ENCODE assay signal across 33 mouse cellular contexts in the genomic region with DNA sequence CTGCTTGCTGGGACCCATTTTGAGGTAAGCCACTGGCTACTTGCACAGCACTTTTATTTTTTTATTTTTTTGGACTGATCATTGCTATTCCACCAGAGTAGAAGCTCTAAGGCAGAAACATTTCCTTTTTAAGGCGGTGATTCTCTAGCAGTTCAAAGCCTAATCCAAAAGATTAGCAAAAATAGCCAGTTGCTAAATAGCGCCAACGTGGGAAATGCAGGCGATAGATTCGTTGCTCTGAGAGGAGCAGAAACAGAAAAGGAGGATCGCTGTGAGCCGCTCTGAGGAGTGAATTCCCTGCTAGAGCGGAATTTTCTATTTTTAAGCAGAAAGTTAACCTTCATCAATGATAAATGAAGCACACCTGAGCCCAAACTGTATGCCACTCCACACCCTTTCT. TPM values are rescaled to one million over a fixed set of nuclear protein-coding genes. Genes with fewer than 3 reads are reported as not detected.
DNase-seq lines count a peak whose midpoint lies in the region; ATAC-seq lines count a peak whose summit lies in the region.
"Had no signal": no experiment of that assay in that cellular context is flagged by ENCODE, and none has a peak within 500 bp of the region (broad histone marks: within the 10 kb centered on the region; RNA-seq: fewer than 3 reads in every experiment).

No protein-coding gene starts in this region.

- no peaks in the 10 kb centered on the region for H3K36me3 ChIP-seq in midbrain, embryonic 14.5 days (ENCODE audit: control insufficient read depth, insufficient read depth, low read length)
- H3K36me3 ChIP-seq in midbrain, embryonic 16.5 days (ENCODE audit: control insufficient read depth, insufficient read depth, low read length), result no peaks in the 10 kb centered on the region
- H3K36me3 ChIP-seq: embryonic facial prominence, embryonic 10.5 days; embryonic facial prominence, embryonic 15.5 days; forebrain, embryonic 12.5 days; hindbrain, embryonic 10.5 days; hindbrain, embryonic 15.5 days; limb, embryonic 10.5 days; limb, embryonic 15.5 days; liver, embryonic 13.5 days; midbrain, embryonic 12.5 days had no signal

- no peak overlapping the region for H3K4me2 ChIP-seq in midbrain, embryonic 14.5 days (ENCODE audit: low read length)
- no peak overlapping the region for H3K4me2 ChIP-seq in midbrain, embryonic 16.5 days (ENCODE audit: low read length)
- H3K4me2 ChIP-seq: embryonic facial prominence, embryonic 15.5 days; forebrain, embryonic 12.5 days; hindbrain, embryonic 15.5 days; limb, embryonic 15.5 days; liver, embryonic 13.5 days; midbrain, embryonic 12.5 days had no signal

- H3K9me3 ChIP-seq in midbrain, embryonic 14.5 days (ENCODE audit: control insufficient read depth, low read length), result no peaks in the 10 kb centered on the region
- no peaks in the 10 kb centered on the region for H3K9me3 ChIP-seq in midbrain, embryonic 16.5 days (replicated peaks; ENCODE audit: control insufficient read depth, low read length, poor library complexity, severe bottlenecking)
- H3K9me3 ChIP-seq: embryonic facial prominence, embryonic 10.5 days; embryonic facial prominence, embryonic 15.5 days; forebrain, embryonic 12.5 days; hindbrain, embryonic 15.5 days; limb, embryonic 10.5 days; limb, embryonic 15.5 days; liver, embryonic 13.5 days; midbrain, embryonic 12.5 days had no signal

- ATAC-seq in frontal cortex, adult (ENCODE audit: low TSS enrichment), result peak; percentile 58; the same call in 1 of the 2 replicates
- no peak for ATAC-seq in midbrain, embryonic 14.5 days (ENCODE audit: low FRiP score, low TSS enrichment)
- ATAC-seq in midbrain, embryonic 16.5 days, result no peak
- ATAC-seq: activated CD4-positive, CD25-positive, alpha-beta regulatory T cell, adult 4 months; forebrain, postnatal 0 days; inflammation-experienced regulatory T-cells, adult 6 months; lung, postnatal 0 days had no signal

- H3K9ac ChIP-seq in midbrain, embryonic 14.5 days (replicated peaks; ENCODE audit: low read length), result no peak overlapping the region
- no peak overlapping the region for H3K9ac ChIP-seq in midbrain, embryonic 16.5 days (ENCODE audit: low read depth, low read length)
- H3K9ac ChIP-seq: embryonic facial prominence, embryonic 15.5 days; forebrain, embryonic 12.5 days; forebrain, postnatal 0 days; hindbrain, embryonic 15.5 days; limb, embryonic 15.5 days; liver, embryonic 13.5 days; midbrain, embryonic 12.5 days had no signal

- H3K27me3 ChIP-seq in midbrain, embryonic 14.5 days (ENCODE audit: control insufficient read depth, insufficient read depth, low read length), result no peaks in the 10 kb centered on the region
- H3K27me3 ChIP-seq in midbrain, embryonic 16.5 days (ENCODE audit: control insufficient read depth, insufficient read depth, low read depth, low read length), result no peaks in the 10 kb centered on the region
- H3K27me3 ChIP-seq: CH12.LX; embryonic facial prominence, embryonic 15.5 days; forebrain, embryonic 12.5 days; hindbrain, embryonic 15.5 days; limb, embryonic 15.5 days; liver, embryonic 13.5 days; midbrain, embryonic 12.5 days had no signal

- no peak for DNase-seq in frontal cortex, postnatal 14 days (ENCODE audit: low spot score in 2 of 2)
- peak; percentile 36 to 44 for DNase-seq in heart, postnatal 10 days
- DNase-seq in heart, postnatal 14 days, result no peak
- peak; percentile 9 for DNase-seq in midbrain, embryonic 14.5 days
- DNase-seq in brain, adult 2 months (ENCODE audit: low read depth, low spot score), result peak; percentile 66
- DNase-seq in kidney, adult 18-20 months, result no peak
- DNase-seq: adrenal gland, adult 2 months; cerebellum, adult 8-10 months; cerebellum, postnatal 25 days; forebrain, postnatal 0 days; gastrocnemius, postnatal 36 days; kidney, adult 11 months; kidney, postnatal 36 days; liver, embryonic 13.5 days; lung, adult 18-20 months; lung, postnatal 4 days; thymus, adult 2 months; thymus, postnatal 36 days had no signal

- intact Hi-C loops in heart, postnatal 10 days (cut with DNase I), result no loop called here
- intact Hi-C loops in heart, postnatal 14 days (cut with DNase I), result no loop called here

- no peak overlapping the region for H3K4me3 ChIP-seq in midbrain, embryonic 14.5 days (replicated peaks; ENCODE audit: low read depth, low read length)
- no peak overlapping the region for H3K4me3 ChIP-seq in midbrain, embryonic 16.5 days (ENCODE audit: low read depth, low read length)
- H3K4me3 ChIP-seq: embryonic facial prominence, embryonic 10.5 days; embryonic facial prominence, embryonic 15.5 days; forebrain, embryonic 12.5 days; hindbrain, embryonic 10.5 days; hindbrain, embryonic 15.5 days; limb, embryonic 10.5 days; limb, embryonic 15.5 days; liver, embryonic 13.5 days; megakaryocyte, embryonic 14.5 days; midbrain, embryonic 12.5 days had no signal

- 81% methylated on average over 8 of the region's 8 CpGs for WGBS in midbrain, embryonic 14.5 days
- WGBS in midbrain, embryonic 16.5 days, result 69% methylated on average over 8 of the region's 8 CpGs

- H3K27ac ChIP-seq in midbrain, embryonic 14.5 days (replicated peaks; ENCODE audit: low read depth, low read length), result no peak overlapping the region
- no peak overlapping the region for H3K27ac ChIP-seq in midbrain, embryonic 16.5 days (ENCODE audit: low read length)
- H3K27ac ChIP-seq: embryonic facial prominence, embryonic 10.5 days; embryonic facial prominence, embryonic 15.5 days; forebrain, embryonic 12.5 days; hindbrain, embryonic 10.5 days; hindbrain, embryonic 15.5 days; limb, embryonic 10.5 days; limb, embryonic 15.5 days; liver, embryonic 13.5 days; midbrain, embryonic 12.5 days had no signal

- no peaks in the 10 kb centered on the region for H3K4me1 ChIP-seq in midbrain, embryonic 14.5 days (ENCODE audit: control insufficient read depth, insufficient read depth, low read length)
- no peaks in the 10 kb centered on the region for H3K4me1 ChIP-seq in midbrain, embryonic 16.5 days (ENCODE audit: control insufficient read depth, insufficient read depth, low read length)
- H3K4me1 ChIP-seq: embryonic facial prominence, embryonic 10.5 days; embryonic facial prominence, embryonic 15.5 days; forebrain, embryonic 12.5 days; hindbrain, embryonic 10.5 days; hindbrain, embryonic 15.5 days; limb, embryonic 10.5 days; limb, embryonic 15.5 days; liver, embryonic 13.5 days; midbrain, embryonic 12.5 days had no signal

RNA-seq across cellular contexts. Expression of a gene that starts 40.4 kb away (rescaled TPM):
- 100 to 1,000 TPM in 1 of 2 experiments, 10 to 100 TPM in 1; 87.2 to 125 TPM for total RNA-seq in heart, postnatal 10 days (2021)
- 10 to 100 TPM; 62.2 to 66.8 TPM for total RNA-seq in heart, postnatal 14 days (2021)
- 34.5 and 38.0 TPM in 2 replicates for polyA plus RNA-seq in midbrain, embryonic 14.5 days (2014; fragmentation: Nextera tagmentation; extraction: Ambion mirVana)
- polyA plus RNA-seq in midbrain, embryonic 16.5 days (2015; fragmentation: Nextera tagmentation; extraction: Ambion mirVana), result 40.2 and 40.7 TPM in 2 replicates

RNA-seq across cellular contexts. Expression of a gene that starts 54.0 kb away (rescaled TPM):
- 100 to 1,000 TPM; 314 to 339 TPM for total RNA-seq in heart, postnatal 10 days (2021)
- total RNA-seq in heart, postnatal 14 days (2021), result 100 to 1,000 TPM; 257 to 259 TPM
- polyA plus RNA-seq in midbrain, embryonic 14.5 days (2014; fragmentation: Nextera tagmentation; extraction: Ambion mirVana), result 425 and 463 TPM in 2 replicates
- 378 and 409 TPM in 2 replicates for polyA plus RNA-seq in midbrain, embryonic 16.5 days (2015; fragmentation: Nextera tagmentation; extraction: Ambion mirVana)

Comparison
In these comparisons a context has a peak if more than half of its experiments do, and no peak if none do; other contexts are left out.
1. DNase-seq: peak in heart, postnatal 10 days (2 of 2), midbrain, embryonic 14.5 days (single experiment) and brain, adult 2 months (single experiment); none in frontal cortex, postnatal 14 days (0 of 2), heart, postnatal 14 days (0 of 2) and kidney, adult 18-20 months (single experiment).